Mouse (Mus musculus) bone marrow, adult 2 months (tissue): ENCODE results near the gene Fgf22. TPM values are rescaled to one million over a fixed set of nuclear protein-coding genes. Genes with fewer than 3 reads are reported as not detected.
"Not testable (repeated sequence)": the region's sequence is repeated elsewhere in the genome, so short reads cannot be mapped to it uniquely, and the experiment has no call there.

ENCODE experiments used
- H3K27ac ChIP-seq: fragments of 200-500 bp; 2 replicates; pipeline ENCODE4 v1.5.1; 2012; ENCODE audit warnings: low read depth, mild to moderate bottlenecking, control low read depth, inconsistent platforms, low read length; ENCODE audit not compliant: control insufficient read depth, poor library complexity, insufficient read depth
- H3K4me1 ChIP-seq: fragments of 200-500 bp; 2 replicates; pipeline ENCODE4 v1.6.1; 2011; ENCODE audit warnings: low read length; ENCODE audit not compliant: control insufficient read depth, insufficient read depth
- H3K4me3 ChIP-seq: fragments of 200-500 bp; replicated peaks from 2 replicates; pipeline ENCODE3; 2011; ENCODE audit warnings: mild to moderate bottlenecking, low read depth, low read length, control low read depth; ENCODE audit not compliant: control insufficient read depth
- CTCF ChIP-seq: fragments of 200-500 bp; IDR thresholded peaks from 2 replicates; pipeline ENCODE4 v1.5.1; 2011; ENCODE audit warnings: low read length, control low read depth; ENCODE audit not compliant: control insufficient read depth, insufficient read depth
- POLR2A ChIP-seq: fragments of 200-500 bp; IDR thresholded peaks from 2 replicates; pipeline ENCODE4 v1.6.1; 2011; ENCODE audit warnings: low read depth, mild to moderate bottlenecking, control low read depth, low read length, borderline replicate concordance; ENCODE audit not compliant: control insufficient read depth
- WGBS: fragments of 180-500 bp; shearing (Covaris S2); methylation state at CpG from one replicate; pipeline ENCODE4 v1.1.7; 2018; 5-methylcytosine and 5-hydroxymethylcytosine counted together
- polyA plus RNA-seq: library from polyadenylated mRNA; stranded (reverse); fragments of >200 nt; gene quantifications from 2 replicates; pipeline ENCODE4 v1.2.4, GENCODE M21; 2011; ENCODE audit warnings: low replicate concordance; ENCODE audit not compliant: missing spikeins, insufficient read depth, insufficient read length

Fgf22 gene
- polyA plus RNA-seq, 1 experiment: not detected

- TF ChIP-seq CTCF (no peak), POLR2A (no peak)
- 90% methylated on average over 11 of the region's 11 CpGs for WGBS
- peaks cover 3% of the 10 kb centered on the region for H3K4me1 ChIP-seq
- H3K27ac ChIP-seq: no peak overlapping the region
- H3K4me3 ChIP-seq: no peak overlapping the region
These were observed 11.7 kb upstream of the Fgf22 start for GRCm38 (mm10) chr10:79743161-79743560.

DNA sequence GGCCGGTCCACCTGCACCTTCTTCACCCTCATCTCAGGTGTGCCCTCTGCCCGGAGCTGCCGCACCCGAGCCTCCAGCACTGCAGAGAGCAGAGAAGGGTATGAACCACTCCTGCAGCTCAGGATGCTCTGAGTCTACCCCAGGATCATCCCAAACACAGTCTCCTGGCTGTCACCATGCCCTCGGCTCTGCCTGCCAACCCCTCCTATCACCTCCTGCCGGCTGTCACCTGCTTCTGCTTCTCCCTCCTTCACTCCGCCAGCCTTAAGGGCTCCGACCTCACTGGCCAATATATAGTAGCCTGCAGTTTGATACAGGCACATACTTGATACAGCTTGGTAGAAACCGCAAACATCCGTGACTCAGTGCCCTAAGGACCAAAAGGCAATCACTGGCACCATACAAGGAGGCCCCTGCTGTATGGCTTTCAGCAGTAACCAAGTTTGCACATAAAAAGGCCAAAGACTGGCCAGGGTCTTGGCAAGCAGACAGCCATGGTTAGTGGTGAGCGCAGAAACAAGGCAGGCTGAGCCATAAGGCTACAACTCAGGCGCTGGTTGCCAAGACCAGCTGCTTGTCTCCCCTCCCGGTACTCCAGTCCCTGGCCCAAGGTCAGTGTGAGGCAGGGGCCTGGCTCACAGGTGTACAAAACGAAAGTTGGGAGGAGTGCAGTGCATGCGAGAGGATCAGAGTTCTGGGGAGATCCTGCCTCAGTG is 11.1 kb upstream of the Fgf22 start:
- WGBS: 90% methylated on average over 15 of the region's 15 CpGs
- no peak overlapping the region for H3K4me3 ChIP-seq
- TF ChIP-seq POLR2A (no peak), CTCF (no peak)
- peaks cover 3% of the 10 kb centered on the region for H3K4me1 ChIP-seq
- H3K27ac ChIP-seq: no peak overlapping the region

GRCm38 (mm10) chr10:79745411-79745810 is 9.5 kb upstream of the Fgf22 start:
- 90% methylated on average over 3 of the region's 3 CpGs for WGBS
- peaks cover 3% of the 10 kb centered on the region for H3K4me1 ChIP-seq
- no peak overlapping the region for H3K27ac ChIP-seq
- TF ChIP-seq CTCF (no peak), POLR2A (no peak)
- no peak overlapping the region for H3K4me3 ChIP-seq

- TF ChIP-seq CTCF: peak; percentile 33; the same call in 1 of the 2 replicates
- peak; percentile 64 for TF ChIP-seq POLR2A
- peak within 1 kb of the TSS; percentile 73 for H3K4me3 ChIP-seq
- H3K27ac ChIP-seq: no peak within 1 kb of the TSS
- H3K4me1 ChIP-seq: peaks cover 3% of the 10 kb centered on the region
- 2% methylated on average over 38 of the region's 38 CpGs for WGBS
These were observed 8.7 kb upstream of the Fgf22 start, which contains the start of gene Polrmt for GRCm38 (mm10) chr10:79745898-79746773. Gene Polrmt, minus strand, starts transcription at chr10:79746581.

DNA sequence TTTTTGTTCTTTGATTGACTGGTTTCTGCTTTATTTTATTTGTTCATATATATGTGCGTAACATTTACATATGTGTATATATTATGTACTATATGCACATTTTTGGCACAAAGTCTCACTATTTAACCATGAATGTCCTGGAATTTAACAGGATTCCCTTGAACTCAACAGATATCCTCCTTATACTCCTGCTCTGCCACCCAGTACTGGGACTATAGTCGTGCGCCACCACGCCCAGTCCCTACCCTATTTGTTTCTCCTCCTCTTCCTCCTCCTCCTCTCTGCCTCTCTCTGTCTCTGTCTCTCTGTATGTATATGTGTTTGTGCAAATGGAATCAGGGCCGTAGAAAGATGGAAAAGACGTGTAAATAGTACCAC is 8.1 kb upstream of the Fgf22 start:
- WGBS: 16% methylated on average over 6 of the region's 6 CpGs
- peaks cover 3% of the 10 kb centered on the region for H3K4me1 ChIP-seq
- no peak overlapping the region for H3K4me3 ChIP-seq
- no peak overlapping the region for H3K27ac ChIP-seq
- no peak for TF ChIP-seq POLR2A
- TF ChIP-seq CTCF: no peak

- TF ChIP-seq POLR2A (no peak), CTCF (no peak)
- Histone ChIP-seq H3K4me1 (peaks cover 3% of the 10 kb centered on the region), H3K4me3 (no peak overlapping the region), H3K27ac (no peak overlapping the region)
- 76% methylated on average over 6 of the region's 6 CpGs for WGBS
These were observed 6.4 kb upstream of the Fgf22 start for GRCm38 (mm10) chr10:79748496-79748895.

GRCm38 (mm10) chr10:79755854-79756253 is 978 bp downstream of the Fgf22 start:
- WGBS: 77% methylated on average over 3 of the region's 3 CpGs
- TF ChIP-seq POLR2A: no peak
- no peak for TF ChIP-seq CTCF
- Histone ChIP-seq H3K27ac (no peak overlapping the region), H3K4me1 (no peaks in the 10 kb centered on the region), H3K4me3 (no peak overlapping the region)

GRCm38 (mm10) chr10:79756660-79757059 is 1.8 kb downstream of the Fgf22 start:
- Histone ChIP-seq H3K4me1 (no peaks in the 10 kb centered on the region), H3K4me3 (no peak overlapping the region), H3K27ac (no peak overlapping the region)
- TF ChIP-seq POLR2A: no peak
- TF ChIP-seq CTCF: no peak
- WGBS: 92% methylated on average over 24 of the region's 24 CpGs

- WGBS: 90% methylated on average over 1 of the region's 1 CpGs
- H3K4me3 ChIP-seq, H3K27ac ChIP-seq, H3K4me1 ChIP-seq: not testable (repeated sequence)
These were observed 4.8 kb downstream of the Fgf22 start for GRCm38 (mm10) chr10:79759675-79760074.
